Mouse (Mus musculus) small intestine, adult 2 months (tissue): ENCODE data around the gene Btnl1. TPM values are rescaled to one million over a fixed set of nuclear protein-coding genes. Genes with fewer than 3 reads are reported as not detected.

Experiments
- H3K27ac ChIP-seq: fragments of 200-500 bp; 2 replicates; pipeline ENCODE4 v1.5.1; 2012; ENCODE audit warnings: low read depth, low read length, control low read depth, inconsistent platforms; ENCODE audit not compliant: insufficient read depth
- H3K27me3 ChIP-seq: fragments of 200-500 bp; 2 replicates; pipeline ENCODE4 v1.6.1; 2012; ENCODE audit warnings: mild to moderate bottlenecking, moderate library complexity, low read length, inconsistent platforms; ENCODE audit not compliant: control insufficient read depth, insufficient read depth
- H3K36me3 ChIP-seq: fragments of 200-500 bp; 2 replicates; pipeline ENCODE4 v1.6.1; 2012; ENCODE audit warnings: mild to moderate bottlenecking, low read length, control low read depth, inconsistent platforms; ENCODE audit not compliant: control insufficient read depth, insufficient read depth
- H3K4me1 ChIP-seq: fragments of 200-500 bp; 2 replicates; pipeline ENCODE4 v1.6.1; 2012; ENCODE audit warnings: low read length, inconsistent platforms, mixed read lengths; ENCODE audit not compliant: control insufficient read depth, insufficient read depth, insufficient read length
- H3K4me3 ChIP-seq: fragments of 200-500 bp; 2 replicates; pipeline ENCODE4 v1.5.1; 2012; ENCODE audit warnings: low read depth, mild to moderate bottlenecking, control low read depth, inconsistent platforms, low read length, moderate library complexity
- CTCF ChIP-seq: fragments of 200-500 bp; IDR thresholded peaks from 2 replicates; pipeline ENCODE4 v1.5.1; 2012; ENCODE audit warnings: low read depth, mild to moderate bottlenecking, control low read depth, inconsistent platforms, low read length, moderate library complexity, mixed read lengths; ENCODE audit not compliant: insufficient replicate concordance, insufficient read length; ENCODE audit errors: extremely low read depth
- POLR2A ChIP-seq: fragments of 200-500 bp; IDR thresholded peaks from 2 replicates; pipeline ENCODE4 v1.6.1; 2012; ENCODE audit warnings: low read depth, mild to moderate bottlenecking, control low read depth, inconsistent platforms, low read length, moderate library complexity
- WGBS: fragments of 180-500 bp; shearing (Covaris S2); methylation state at CpG from one replicate; pipeline ENCODE4 v1.1.7; 2018; 5-methylcytosine and 5-hydroxymethylcytosine counted together
- polyA plus RNA-seq: library from polyadenylated mRNA; depleted of rRNA; stranded (reverse); fragments of >200 nt; gene quantifications from 2 replicates; pipeline ENCODE4 v1.2.3, GENCODE M21; 2012

Btnl1 gene
- polyA plus RNA-seq, 1 experiment, result 178 TPM

- no peaks in the 10 kb centered on the region for H3K27me3 ChIP-seq
- TF ChIP-seq CTCF, result no peak
- TF ChIP-seq POLR2A, result no peak
- H3K36me3 ChIP-seq, result peaks cover 9% of the 10 kb centered on the region
- no peak overlapping the region for H3K27ac ChIP-seq
- 85% methylated on average over 10 of the region's 10 CpGs for WGBS
- no peak overlapping the region for H3K4me3 ChIP-seq
- peaks cover 2% of the 10 kb centered on the region; the same call in 1 of the 2 replicates for H3K4me1 ChIP-seq
Measured at GRCm38 (mm10) chr17:34365031-34365430, 11.9 kb upstream of the Btnl1 start.

GRCm38 (mm10) chr17:34370563-34370962 is 6.4 kb upstream of the Btnl1 start:
- Histone ChIP-seq H3K27me3 (no peaks in the 10 kb centered on the region), H3K27ac (peak overlapping the region; percentile 99), H3K36me3 (peaks cover 2% of the 10 kb centered on the region; the same call in 1 of the 2 replicates), H3K4me3 (no peak overlapping the region), H3K4me1 (peaks cover 19% of the 10 kb centered on the region)
- TF ChIP-seq CTCF, result no peak
- no peak for TF ChIP-seq POLR2A
- 18% methylated on average over 4 of the region's 4 CpGs for WGBS

GRCm38 (mm10) chr17:34373055-34373709 is 3.8 kb upstream of the Btnl1 start:
- H3K27me3 ChIP-seq, result no peaks in the 10 kb centered on the region
- TF ChIP-seq POLR2A (no peak), CTCF (no peak)
- H3K4me1 ChIP-seq, result peaks cover 21% of the 10 kb centered on the region
- 29% methylated on average over 6 of the region's 6 CpGs for WGBS
- H3K27ac ChIP-seq, result peak overlapping the region; percentile 81
- H3K4me3 ChIP-seq, result no peak overlapping the region
- H3K36me3 ChIP-seq, result no peaks in the 10 kb centered on the region; the same call in 1 of the 2 replicates

GRCm38 (mm10) chr17:34377450-34378209 is 698 bp downstream of the Btnl1 start:
- H3K27ac ChIP-seq, result peak overlapping the region; percentile 94
- WGBS, result 10% methylated on average over 6 of the region's 6 CpGs
- TF ChIP-seq POLR2A (no peak), CTCF (no peak)
- H3K4me1 ChIP-seq, result peaks cover 14% of the 10 kb centered on the region
- peak overlapping the region; percentile 79 for H3K4me3 ChIP-seq
- no peaks in the 10 kb centered on the region for H3K27me3 ChIP-seq
- peaks cover 29% of the 10 kb centered on the region for H3K36me3 ChIP-seq

- H3K4me3 ChIP-seq, result peak overlapping the region; percentile 14; the same call in 1 of the 2 replicates
- H3K27ac ChIP-seq, result no peak overlapping the region
- TF ChIP-seq POLR2A (no peak), CTCF (no peak; the same call in 1 of the 2 replicates)
- no peaks in the 10 kb centered on the region for H3K27me3 ChIP-seq
- peaks cover 7% of the 10 kb centered on the region for H3K4me1 ChIP-seq
- peaks cover 37% of the 10 kb centered on the region for H3K36me3 ChIP-seq
- WGBS, result 36% methylated on average over 2 of the region's 2 CpGs
Measured at GRCm38 (mm10) chr17:34378716-34379115, 1.8 kb downstream of the Btnl1 start.

- Histone ChIP-seq H3K36me3 (peaks cover 40% of the 10 kb centered on the region), H3K27ac (no peak overlapping the region), H3K4me1 (peaks cover 4% of the 10 kb centered on the region), H3K27me3 (no peaks in the 10 kb centered on the region), H3K4me3 (0 out of 2 replicates have a peak overlapping the region, but pooled peaks have one; percentile 2)
- WGBS, result 89% methylated on average over 7 of the region's 7 CpGs
- no peak for TF ChIP-seq CTCF
- no peak for TF ChIP-seq POLR2A
Measured at GRCm38 (mm10) chr17:34379451-34379850, 2.5 kb downstream of the Btnl1 start.

DNA sequence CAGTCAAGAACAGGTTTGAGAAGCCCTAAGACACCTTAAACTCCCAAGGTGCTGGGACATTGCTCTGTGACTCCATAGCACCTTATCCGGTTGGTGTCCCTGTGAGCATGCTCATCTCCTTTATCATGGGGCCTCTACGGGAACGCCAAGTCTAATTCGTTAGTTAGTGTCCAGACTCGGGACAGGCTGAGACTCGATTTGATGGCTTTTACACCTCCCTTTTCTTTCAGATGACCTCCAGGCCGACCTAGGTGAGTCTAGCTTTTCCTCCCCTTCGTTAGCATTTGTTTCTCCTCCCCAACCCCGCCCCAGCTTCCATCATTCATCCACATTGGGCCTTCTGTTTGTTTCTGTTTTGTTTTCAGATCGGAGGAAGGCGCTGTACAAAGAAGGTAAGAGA is 4.9 kb downstream of the Btnl1 start:
- H3K27me3 ChIP-seq, result no peaks in the 10 kb centered on the region
- no peak overlapping the region for H3K27ac ChIP-seq
- H3K4me1 ChIP-seq, result peaks cover 3% of the 10 kb centered on the region
- WGBS, result 78% methylated on average over 11 of the region's 11 CpGs
- no peak overlapping the region for H3K4me3 ChIP-seq
- TF ChIP-seq CTCF (no peak), POLR2A (no peak)
- H3K36me3 ChIP-seq, result peaks cover 50% of the 10 kb centered on the region
